Mouse (Mus musculus) inflammation-experienced regulatory T-cells, adult 6 months (primary cell): ENCODE measurements around the gene Cacna1a. TPM values are rescaled to one million over a fixed set of nuclear protein-coding genes. Genes with fewer than 3 reads are reported as not detected.
"Not testable (repeated sequence)": the region's sequence is repeated elsewhere in the genome, so short reads cannot be mapped to it uniquely, and the experiment has no call there.

Source experiments
- ATAC-seq: one replicate; pipeline ENCODE4 v1.8.0; 2017
- polyA plus RNA-seq, 3 experiments: library from polyadenylated mRNA; unstranded; fragments of 100-300 nt; shearing (Covaris generic); gene quantifications; one replicate each; pipeline ENCODE4 v1.2.1; 2017

The Cacna1a gene
- polyA plus RNA-seq, 3 experiments from 2014 or later = 3.4 to 8.2 (median 8.2) TPM

GRCm38 (mm10) chr8:84594099-84594780 is 206.0 kb downstream of the Cacna1a start:
- ATAC-seq = no peak

GRCm38 (mm10) chr8:84595648-84596047 is 207.4 kb downstream of the Cacna1a start:
- no peak for ATAC-seq

GRCm38 (mm10) chr8:84599401-84599800 is 211.2 kb downstream of the Cacna1a start:
- no peak for ATAC-seq

GRCm38 (mm10) chr8:84600311-84600907 is 212.2 kb downstream of the Cacna1a start:
- ATAC-seq = no peak

GRCm38 (mm10) chr8:84601221-84601751 is 213.0 kb downstream of the Cacna1a start:
- peak; percentile 56 for ATAC-seq

- ATAC-seq = no peak
These were observed 226.4 kb downstream of the Cacna1a start for GRCm38 (mm10) chr8:84614512-84615223.

- no peak for ATAC-seq
These were observed 227.6 kb downstream of the Cacna1a start for GRCm38 (mm10) chr8:84615666-84616485.

GRCm38 (mm10) chr8:84617005-84617404 is 228.8 kb downstream of the Cacna1a start:
- no peak for ATAC-seq

- ATAC-seq = no peak
These were observed 232.9 kb downstream of the Cacna1a start for GRCm38 (mm10) chr8:84621102-84621625.

GRCm38 (mm10) chr8:84623425-84623824 is 235.2 kb downstream of the Cacna1a start:
- not testable (repeated sequence) for ATAC-seq

- ATAC-seq = no peak
These were observed 241.3 kb downstream of the Cacna1a start for GRCm38 (mm10) chr8:84629586-84629985.

GRCm38 (mm10) chr8:84630145-84630544 is 241.9 kb downstream of the Cacna1a start:
- no peak for ATAC-seq

GRCm38 (mm10) chr8:84631813-84632212 is 243.6 kb downstream of the Cacna1a start:
- no peak for ATAC-seq

- no peak for ATAC-seq
These were observed 245.8 kb downstream of the Cacna1a start for GRCm38 (mm10) chr8:84633841-84634584.

GRCm38 (mm10) chr8:84634849-84635304 is 246.6 kb downstream of the Cacna1a start:
- ATAC-seq = no peak

GRCm38 (mm10) chr8:84635397-84636050 is 247.3 kb downstream of the Cacna1a start:
- no peak for ATAC-seq

- ATAC-seq = no peak
These were observed 247.9 kb downstream of the Cacna1a start for GRCm38 (mm10) chr8:84636051-84636691.

- no peak for ATAC-seq
These were observed 249.8 kb downstream of the Cacna1a start for GRCm38 (mm10) chr8:84637946-84638554.

GRCm38 (mm10) chr8:84638555-84639161 is 250.4 kb downstream of the Cacna1a start:
- no peak for ATAC-seq
